Mouse (Mus musculus) E14TG2a.4 (cell line): ENCODE results near the gene Ube2m.

Experiments used
- H3K27me3 ChIP-seq: 2 replicates; pipeline ENCODE4 v1.6.1; 2014; ENCODE audit warnings: low read length, control low read depth; ENCODE audit not compliant: insufficient read depth
- H3K36me3 ChIP-seq: 2 replicates; pipeline ENCODE4 v1.6.1; 2014; ENCODE audit warnings: low read length, control low read depth; ENCODE audit not compliant: insufficient read depth
- H3K4me1 ChIP-seq: replicated peaks from 2 replicates; pipeline ENCODE4 v1.6.1; 2014; ENCODE audit warnings: low read depth, low read length, control low read depth
- H3K4me3 ChIP-seq: replicated peaks from 2 replicates; pipeline ENCODE4 v1.5.1; 2014; ENCODE audit warnings: mild to moderate bottlenecking, low read length
- H3K9me3 ChIP-seq: 2 replicates; pipeline ENCODE4 v1.6.1; 2014; ENCODE audit warnings: low read length, control low read depth
- CTCF ChIP-seq: conservative IDR thresholded peaks from 2 replicates; pipeline ENCODE4 v1.5.1; 2014; ENCODE audit warnings: low read length
- NANOG ChIP-seq: IDR thresholded peaks from 2 replicates; pipeline ENCODE4 v1.6.1; 2014; ENCODE audit warnings: borderline replicate concordance, low read length, mixed read lengths
- POU5F1 ChIP-seq: IDR thresholded peaks from 2 replicates; pipeline ENCODE4 v1.6.1; 2014; ENCODE audit warnings: low read length, borderline replicate concordance

Ube2m gene

DNA sequence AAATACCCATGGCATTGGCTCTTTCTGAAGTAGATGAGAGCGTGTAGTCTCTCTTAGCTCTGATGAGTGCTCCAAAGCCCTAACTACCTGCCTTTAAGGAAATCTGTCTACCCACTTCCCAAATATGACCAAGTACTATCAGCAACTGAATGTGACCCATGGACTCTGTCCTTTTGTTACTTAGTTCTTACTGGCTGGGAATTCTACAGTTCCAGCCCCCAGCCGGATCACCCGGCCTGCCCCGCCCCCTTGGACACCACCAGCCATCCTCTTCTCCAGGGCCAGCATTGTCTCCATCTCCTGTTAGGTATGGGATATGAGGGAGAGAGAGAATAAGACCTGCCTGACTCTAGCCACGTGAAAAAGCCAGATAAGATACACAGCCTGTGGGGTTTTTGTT lies 40.0 kb downstream of the Ube2m start, which contains the start of gene Slc27a5:
Gene Slc27a5, minus strand, starts transcription at position 140 of the 400 bp plus-strand sequence.
- Histone ChIP-seq H3K4me1 (peaks cover 11% of the 10 kb centered on the region), H3K9me3 (no peaks in the 10 kb centered on the region), H3K27me3 (no peaks in the 10 kb centered on the region), H3K36me3 (no peaks in the 10 kb centered on the region; the same call in 1 of the 2 replicates), H3K4me3 (no peak within 1 kb of the TSS)
- TF ChIP-seq POU5F1 (no peak), NANOG (no peak), CTCF (no peak)

DNA sequence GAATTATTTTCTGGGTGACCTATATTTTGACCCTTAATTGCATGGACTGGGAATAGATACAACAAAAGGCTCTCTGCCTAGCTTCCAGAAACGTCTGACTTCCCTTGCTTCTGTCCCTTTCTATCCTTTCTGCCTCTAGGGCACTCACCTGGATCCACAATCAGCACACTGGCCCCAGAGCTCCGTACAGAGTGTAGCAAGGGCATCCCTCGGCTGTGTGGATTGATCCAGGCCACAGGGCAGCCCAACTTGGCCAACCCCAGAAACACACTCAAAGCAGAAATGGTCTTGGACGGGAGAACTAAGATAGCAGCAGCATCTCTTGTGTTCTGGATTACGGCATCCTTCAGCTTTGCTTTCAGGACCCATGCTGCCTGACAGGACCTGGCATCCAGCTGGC lies 40.8 kb downstream of the Ube2m start:
- no peak for TF ChIP-seq CTCF
- TF ChIP-seq POU5F1: no peak
- no peak for TF ChIP-seq NANOG
- Histone ChIP-seq H3K36me3 (no peaks in the 10 kb centered on the region), H3K27me3 (no peaks in the 10 kb centered on the region), H3K4me1 (peaks cover 11% of the 10 kb centered on the region), H3K4me3 (no peak overlapping the region), H3K9me3 (no peaks in the 10 kb centered on the region)

DNA sequence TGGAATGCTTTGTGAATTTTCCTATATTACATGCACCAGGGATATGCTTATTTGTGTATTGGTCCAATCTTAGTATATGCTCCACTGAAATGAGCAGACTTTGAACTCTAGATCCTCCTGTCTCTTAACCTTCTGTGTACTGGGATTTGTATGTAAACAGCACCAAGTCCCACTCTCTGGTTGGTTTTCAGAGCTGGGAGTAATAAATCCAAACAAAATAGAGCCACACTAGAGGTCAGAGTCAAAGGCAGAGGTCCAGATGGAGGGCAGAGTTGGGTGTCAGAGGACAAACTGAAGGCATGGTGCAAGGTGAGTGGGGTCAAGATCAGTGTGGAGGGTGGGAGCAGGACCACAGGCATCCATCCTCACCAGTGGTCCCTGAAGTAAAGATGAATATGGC lies 42.2 kb downstream of the Ube2m start:
- H3K27me3 ChIP-seq: no peaks in the 10 kb centered on the region
- TF ChIP-seq NANOG: no peak
- no peak for TF ChIP-seq CTCF
- TF ChIP-seq POU5F1: no peak

DNA sequence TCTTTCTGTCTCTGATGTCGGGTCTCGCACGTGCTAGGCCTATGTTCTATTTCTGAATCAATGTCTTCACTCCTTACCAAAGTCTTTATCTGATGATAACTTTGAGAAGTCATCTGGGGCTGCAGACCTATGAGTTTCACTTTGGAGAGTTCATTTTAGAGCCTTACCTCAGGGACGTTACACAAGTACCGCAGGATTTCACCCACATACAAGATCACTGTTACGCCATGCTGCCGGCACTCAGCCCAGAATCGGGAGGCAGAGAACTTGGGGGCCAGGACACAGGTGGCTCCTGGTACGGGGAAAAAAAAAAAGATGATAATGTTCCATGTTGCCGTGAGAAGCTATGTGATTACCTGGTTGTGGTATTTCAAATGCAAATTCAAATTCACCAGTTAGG lies 44.9 kb downstream of the Ube2m start:
- no peaks in the 10 kb centered on the region for H3K27me3 ChIP-seq
- no peaks in the 10 kb centered on the region for H3K9me3 ChIP-seq
- peaks cover 17% of the 10 kb centered on the region for H3K4me1 ChIP-seq
- no peak overlapping the region for H3K4me3 ChIP-seq
- TF ChIP-seq CTCF: no peak
- TF ChIP-seq NANOG: no peak
- TF ChIP-seq POU5F1: no peak
- H3K36me3 ChIP-seq: no peaks in the 10 kb centered on the region

More for the DNA sequence above, 42.2 kb downstream of the Ube2m start:
- no peak overlapping the region for H3K4me3 ChIP-seq
- H3K9me3 ChIP-seq: no peaks in the 10 kb centered on the region
- no peaks in the 10 kb centered on the region for H3K36me3 ChIP-seq
- peaks cover 11% of the 10 kb centered on the region for H3K4me1 ChIP-seq

DNA sequence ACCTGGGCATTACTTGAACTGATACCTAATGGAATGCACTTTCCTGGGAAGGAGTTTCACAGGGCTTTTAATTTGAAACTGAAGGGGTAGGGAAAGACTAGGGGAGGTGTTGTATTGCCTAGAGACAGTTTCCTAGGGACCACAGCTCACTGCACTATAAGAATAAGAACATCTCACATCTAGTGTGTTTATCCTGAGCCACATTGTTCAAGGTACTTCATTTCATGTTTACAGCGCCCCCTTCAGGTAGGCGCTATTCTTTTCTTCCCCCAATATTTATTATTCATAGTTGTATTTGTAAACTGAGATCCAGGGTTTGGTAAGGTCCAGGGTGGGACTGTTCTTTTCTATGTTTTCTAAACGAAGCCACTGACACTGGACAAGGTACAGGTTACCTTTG lies 45.9 kb downstream of the Ube2m start:
- no peaks in the 10 kb centered on the region for H3K9me3 ChIP-seq
- no peak overlapping the region for H3K4me3 ChIP-seq
- no peaks in the 10 kb centered on the region for H3K27me3 ChIP-seq
- TF ChIP-seq POU5F1 (no peak), CTCF (peak; percentile 90)
- H3K4me1 ChIP-seq: peaks cover 17% of the 10 kb centered on the region
- H3K36me3 ChIP-seq: no peaks in the 10 kb centered on the region

DNA sequence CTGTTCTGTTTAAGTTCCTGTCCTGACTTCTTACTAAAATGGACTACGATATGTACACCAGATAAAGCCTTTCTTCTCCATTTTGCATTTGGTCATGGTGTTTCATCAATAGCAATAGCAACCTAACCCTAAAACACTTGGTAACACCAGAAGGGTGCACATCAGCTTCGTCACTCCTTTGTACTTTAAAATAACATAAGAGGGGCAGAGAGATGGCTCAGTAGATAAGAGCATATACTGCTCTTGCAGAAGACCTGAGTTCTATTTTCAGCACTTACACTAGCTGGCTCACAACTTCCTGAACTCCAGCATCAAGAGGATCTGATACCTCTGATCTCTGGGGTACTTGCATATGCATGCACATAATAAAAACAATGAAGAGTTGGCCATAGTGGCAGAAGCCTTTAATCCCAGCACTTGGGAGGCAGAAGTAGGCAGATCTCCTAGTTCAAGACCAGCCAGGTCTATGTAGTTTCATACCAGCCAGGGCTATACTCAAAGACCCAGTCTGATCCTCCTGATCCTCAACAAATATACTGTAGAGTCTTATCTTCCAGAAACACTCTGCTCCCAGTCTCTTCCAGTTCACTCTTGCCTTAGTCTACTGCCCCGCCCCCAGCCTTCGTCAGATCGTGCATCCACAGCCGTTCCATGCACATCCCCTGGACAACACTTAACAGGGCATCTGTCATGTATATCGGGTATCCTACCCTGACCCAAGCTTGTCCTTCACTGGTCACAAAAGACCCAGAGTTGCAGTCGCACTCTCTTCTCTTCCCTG lies 50.5 kb downstream of the Ube2m start:
- no peak for TF ChIP-seq CTCF
- TF ChIP-seq NANOG: no peak
- no peak for TF ChIP-seq POU5F1
- Histone ChIP-seq H3K27me3 (no peaks in the 10 kb centered on the region), H3K9me3 (no peaks in the 10 kb centered on the region), H3K4me1 (peaks cover 22% of the 10 kb centered on the region), H3K36me3 (peaks cover 13% of the 10 kb centered on the region), H3K4me3 (no peak overlapping the region)

DNA sequence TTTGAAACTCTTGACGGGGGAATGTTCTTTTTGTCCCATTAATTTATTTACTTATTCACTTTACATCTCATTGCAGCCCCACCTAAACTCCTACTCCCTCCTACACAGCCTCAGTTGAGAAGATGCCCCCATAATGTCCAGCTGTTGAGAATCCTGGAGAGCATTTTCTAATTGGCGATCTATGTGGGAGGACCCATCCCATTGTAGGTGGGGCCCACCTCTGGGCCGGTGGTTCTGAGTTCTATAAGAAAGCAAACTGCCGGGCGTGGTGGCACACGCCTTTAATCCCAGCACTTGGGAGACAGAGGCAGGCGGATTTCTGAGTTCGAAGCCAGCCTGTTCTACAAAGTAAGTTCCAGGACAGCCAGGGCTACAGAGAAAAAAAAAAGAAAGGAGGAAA lies 51.2 kb downstream of the Ube2m start:
- TF ChIP-seq POU5F1 (no peak), NANOG (no peak), CTCF (no peak)
- no peak overlapping the region for H3K4me3 ChIP-seq
- peaks cover 20% of the 10 kb centered on the region for H3K36me3 ChIP-seq
- no peaks in the 10 kb centered on the region for H3K27me3 ChIP-seq
- peaks cover 29% of the 10 kb centered on the region for H3K4me1 ChIP-seq
- no peaks in the 10 kb centered on the region for H3K9me3 ChIP-seq

DNA sequence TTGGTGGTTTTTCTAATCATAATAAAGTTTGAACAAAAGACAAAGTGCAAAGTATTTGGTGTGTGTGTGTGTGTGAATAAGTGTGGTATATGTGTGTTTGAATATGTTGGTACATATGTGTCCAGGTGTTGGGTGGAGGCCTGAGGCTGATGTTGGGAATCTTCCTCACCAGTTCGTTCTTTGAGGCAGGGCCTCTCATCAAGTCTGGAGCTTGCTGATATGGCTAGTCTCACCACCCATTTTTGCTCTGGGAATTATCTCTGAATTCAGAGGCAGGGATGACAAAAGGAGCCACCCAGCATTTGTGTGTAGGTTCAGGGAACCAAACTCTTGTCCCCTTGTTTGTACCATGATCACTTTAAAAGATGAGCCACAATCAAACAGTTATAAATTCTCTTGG lies 52.4 kb downstream of the Ube2m start:
- no peaks in the 10 kb centered on the region for H3K27me3 ChIP-seq
- peaks cover 41% of the 10 kb centered on the region for H3K4me1 ChIP-seq
- H3K36me3 ChIP-seq: peaks cover 28% of the 10 kb centered on the region
- no peak overlapping the region for H3K4me3 ChIP-seq
- TF ChIP-seq NANOG (no peak), POU5F1 (no peak), CTCF (no peak)
- no peaks in the 10 kb centered on the region for H3K9me3 ChIP-seq
